Mouse (Mus musculus): ENCODE data around the gene Tex101.

DNA sequence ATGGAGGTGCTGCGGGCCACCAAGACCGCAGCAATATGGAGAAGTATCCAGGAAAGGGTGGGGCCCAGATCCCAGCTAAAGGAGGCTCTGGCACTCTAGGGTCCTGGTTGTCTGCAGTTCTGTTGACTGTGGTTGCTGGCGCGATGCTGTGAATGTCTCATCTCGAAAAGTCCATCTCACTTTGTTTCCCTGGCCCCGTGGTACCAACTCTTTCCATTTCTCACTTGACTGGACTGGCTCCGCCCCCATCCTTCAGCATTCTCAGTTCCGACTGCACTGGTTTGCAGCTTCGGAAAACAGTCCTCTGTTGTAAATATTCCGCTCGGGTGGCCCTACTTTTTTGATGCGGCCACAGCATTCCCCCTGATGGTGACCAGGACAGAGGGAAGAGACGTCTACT, 36.0 kb downstream of the Tex101 start:
- TF ChIP-seq CTCF (IDR thresholded peaks at IDR 0.05; ENCODE audit: insufficient read depth, low read depth, low read length) = no peak
- no peak for TF ChIP-seq POLR2A (IDR thresholded peaks at IDR 0.05; ENCODE audit: insufficient read depth, low read depth, low read length)

Data from olfactory bulb, adult 2 months (tissue).